Mouse (Mus musculus) ES-E14 (cell line): ENCODE data around the gene Magi1.

ENCODE experiments used
- HCFC1 ChIP-seq: IDR thresholded peaks from 2 replicates; pipeline ENCODE4 v1.6.1; 2012; ENCODE audit warnings: low read length, inconsistent platforms, borderline replicate concordance; ENCODE audit not compliant: insufficient read depth
- MAFK ChIP-seq: IDR thresholded peaks from 2 replicates; pipeline ENCODE4 v1.6.1; 2014; ENCODE audit warnings: mild to moderate bottlenecking, low read depth, low read length, inconsistent platforms; ENCODE audit not compliant: insufficient read depth
- ZNF384 ChIP-seq: IDR thresholded peaks from 2 replicates; pipeline ENCODE4 v1.6.1; 2012; ENCODE audit warnings: low read depth, low read length, inconsistent platforms

- TF ChIP-seq MAFK (no peak), ZNF384 (no peak), HCFC1 (no peak)
These were observed 439.1 kb downstream of the Magi1 start for GRCm38 (mm10) chr6:93844576-93844975.
